Mouse (Mus musculus) Muller cell, postnatal 12 days (primary cell): Measurements from ENCODE around the gene Arf1.
"Not testable (repeated sequence)": the region's sequence is repeated elsewhere in the genome, so short reads cannot be mapped to it uniquely, and the experiment has no call there.

Source experiments
- DNase-seq: peaks from one replicate; pipeline ENCODE4 v3.0.0-alpha.2; 2015; ENCODE audit errors: inconsistent ontology term

Gene Arf1

GRCm38 (mm10) chr11:59226787-59227603 lies 1.1 kb downstream of the Arf1 start:
- peak; percentile 32 for DNase-seq

GRCm38 (mm10) chr11:59226251-59226650 lies 1.8 kb downstream of the Arf1 start:
- DNase-seq: no peak

GRCm38 (mm10) chr11:59225167-59225566 lies 2.9 kb downstream of the Arf1 start:
- no peak for DNase-seq

GRCm38 (mm10) chr11:59224470-59224869 lies 3.6 kb downstream of the Arf1 start:
- DNase-seq: no peak

GRCm38 (mm10) chr11:59224025-59224424 lies 4.0 kb downstream of the Arf1 start:
- no peak for DNase-seq

- DNase-seq: no peak
Measured at GRCm38 (mm10) chr11:59222306-59222705, 5.8 kb downstream of the Arf1 start.

GRCm38 (mm10) chr11:59221604-59222003 lies 6.5 kb downstream of the Arf1 start:
- DNase-seq: no peak

GRCm38 (mm10) chr11:59219064-59219463 lies 9.0 kb downstream of the Arf1 start:
- DNase-seq: no peak

- DNase-seq: no peak
Measured at GRCm38 (mm10) chr11:59218389-59218998, 9.6 kb downstream of the Arf1 start.

GRCm38 (mm10) chr11:59216955-59217354 lies 11.1 kb downstream of the Arf1 start:
- DNase-seq: no peak

GRCm38 (mm10) chr11:59212892-59213494 lies 15.1 kb downstream of the Arf1 start:
- no peak for DNase-seq

- not testable (repeated sequence) for DNase-seq
Measured at GRCm38 (mm10) chr11:59212320-59212719, 15.8 kb downstream of the Arf1 start.

- not testable (repeated sequence) for DNase-seq
Measured at GRCm38 (mm10) chr11:59211561-59211960, 16.5 kb downstream of the Arf1 start.

- no peak for DNase-seq
Measured at GRCm38 (mm10) chr11:59210020-59210419, 18.1 kb downstream of the Arf1 start.

GRCm38 (mm10) chr11:59209580-59209979 lies 18.5 kb downstream of the Arf1 start:
- DNase-seq: no peak

GRCm38 (mm10) chr11:59209003-59209441 lies 19.0 kb downstream of the Arf1 start:
- peak; percentile 82 for DNase-seq

- DNase-seq: peak; percentile 97
Measured at GRCm38 (mm10) chr11:59208153-59208831, 19.8 kb downstream of the Arf1 start, which contains the start of gene 2310033P09Rik. Gene 2310033P09Rik (plus strand): TSS chr11:59208321.

- DNase-seq: peak; percentile 98
Measured at GRCm38 (mm10) chr11:59202081-59202995, 25.7 kb downstream of the Arf1 start, which contains the start of gene Mrpl55. Gene Mrpl55 (plus strand): TSS chr11:59202486.

- DNase-seq: no peak
Measured at GRCm38 (mm10) chr11:59201216-59202002, 26.7 kb downstream of the Arf1 start.

- DNase-seq: no peak
Measured at GRCm38 (mm10) chr11:59196230-59196629, 31.8 kb downstream of the Arf1 start.
